Mouse (Mus musculus) liver, adult 10 weeks (tissue): ENCODE data around the gene Folh1. TPM values are rescaled to one million over a fixed set of nuclear protein-coding genes. Genes with fewer than 3 reads are reported as not detected.

ENCODE experiments used
- polyA plus RNA-seq: library from polyadenylated mRNA; stranded (reverse); fragments of 350-450 nt; fragmentation: Illumina TruSeq; extraction: RNeasy Lipid Tissue Mini Kit (QIAGEN cat#74804); gene quantifications from one replicate; pipeline ENCODE4 v1.2.3, GENCODE M21; 2014; ENCODE audit warnings: low read depth, low replicate concordance

The Folh1 gene
- not detected for polyA plus RNA-seq

GRCm38 (mm10) chr7:86775617-86776325 is at the start of gene Folh1:
Gene Folh1, minus strand, starts transcription at chr7:86775943.

GRCm38 (mm10) chr7:86794727-86795126 is 19.0 kb upstream of the Folh1 start, which contains the start of gene Vmn2r77:
Gene Vmn2r77, plus strand, starts transcription at chr7:86795027.

GRCm38 (mm10) chr7:86688030-86688429 is 87.7 kb downstream of the Folh1 start, which contains the start of gene Olfr292:
Gene Olfr292, plus strand, starts transcription at chr7:86688330.

Other genes starting within 250 kb of the Folh1 start
- not detected for gene Olfr295, start 192.1 kb downstream of the Folh1 start, polyA plus RNA-seq
- gene Olfr294, start 159.3 kb downstream of the Folh1 start, polyA plus RNA-seq: not detected
- not detected for gene Olfr293, start 126.9 kb downstream of the Folh1 start, polyA plus RNA-seq
- gene Olfr292, start 87.6 kb downstream of the Folh1 start, polyA plus RNA-seq: not detected
- gene Vmn2r77, start 19.1 kb upstream of the Folh1 start, polyA plus RNA-seq: not detected
- not detected for gene Vmn2r78, start 139.2 kb upstream of the Folh1 start, polyA plus RNA-seq
- not detected for gene Vmn2r79, start 220.2 kb upstream of the Folh1 start, polyA plus RNA-seq